Mouse (Mus musculus): ENCODE measurements at regions not wholly inside any gene's neighbourhood (a gene's known extent, or its start where the extent isn't known, plus 50 kb on each side); places are given as distances from the start of the nearest gene placed in this dataset.

DNA sequence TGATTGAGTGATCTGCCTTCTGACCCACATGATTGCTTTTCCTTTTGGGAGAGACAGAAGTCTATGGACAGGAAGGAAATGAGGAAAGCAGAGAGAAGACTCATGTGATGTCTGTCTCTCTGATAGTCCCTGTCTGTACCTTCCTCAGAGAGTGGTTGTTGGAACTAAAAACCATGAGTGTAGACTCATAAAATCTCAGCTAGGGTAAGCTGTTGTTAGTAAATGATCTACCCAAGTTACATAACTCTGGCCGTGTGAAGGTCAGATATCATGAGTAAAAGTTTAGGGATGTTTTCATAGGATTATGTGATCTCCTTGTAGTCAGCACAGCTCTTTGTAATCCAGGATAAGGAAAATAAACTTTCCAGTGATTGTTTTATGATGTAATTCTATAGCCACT is 183.0 kb upstream of the Slc30a5 start:
- no peak for DNase-seq

DNA sequence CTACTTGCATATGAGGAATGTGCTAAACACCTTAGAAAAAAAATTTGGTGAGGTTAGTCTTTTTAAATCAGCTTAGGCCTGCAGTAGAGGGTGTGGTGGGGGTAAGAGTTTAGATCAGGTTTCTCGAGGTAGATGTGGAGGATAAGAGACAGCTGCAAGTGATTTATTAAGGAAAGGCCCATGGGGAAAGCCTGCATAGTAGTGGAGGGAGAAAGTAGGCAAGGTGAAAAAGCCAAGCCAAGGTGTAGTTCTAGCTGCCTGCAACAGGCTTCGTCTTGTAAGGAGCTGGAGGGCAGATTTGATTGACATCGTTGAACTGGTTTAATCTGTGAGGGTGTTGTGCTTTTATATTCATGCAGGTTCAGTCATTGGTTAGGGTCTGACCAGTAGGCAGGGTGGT is 182.2 kb upstream of the Slc30a5 start:
- DNase-seq: no peak

DNA sequence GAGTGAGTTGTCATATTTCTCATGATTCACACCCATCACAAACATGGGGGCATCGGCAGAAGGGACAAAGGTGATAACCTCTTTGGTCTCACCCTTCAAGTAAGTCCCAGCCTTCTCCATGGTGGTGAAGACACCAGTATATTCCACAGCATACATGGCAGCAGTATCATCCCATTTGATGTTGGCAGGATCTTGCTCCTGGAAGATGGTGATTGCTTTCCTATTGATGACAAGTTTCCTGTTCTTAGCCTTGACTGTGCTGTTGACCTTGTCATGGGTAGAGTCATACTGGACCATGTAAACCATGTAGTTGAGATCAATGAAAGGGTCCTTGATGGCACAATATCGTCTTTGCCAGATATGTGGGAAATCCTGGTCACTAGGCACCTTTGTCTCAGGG is 180.4 kb upstream of the Slc30a5 start:
- no peak for DNase-seq

DNA sequence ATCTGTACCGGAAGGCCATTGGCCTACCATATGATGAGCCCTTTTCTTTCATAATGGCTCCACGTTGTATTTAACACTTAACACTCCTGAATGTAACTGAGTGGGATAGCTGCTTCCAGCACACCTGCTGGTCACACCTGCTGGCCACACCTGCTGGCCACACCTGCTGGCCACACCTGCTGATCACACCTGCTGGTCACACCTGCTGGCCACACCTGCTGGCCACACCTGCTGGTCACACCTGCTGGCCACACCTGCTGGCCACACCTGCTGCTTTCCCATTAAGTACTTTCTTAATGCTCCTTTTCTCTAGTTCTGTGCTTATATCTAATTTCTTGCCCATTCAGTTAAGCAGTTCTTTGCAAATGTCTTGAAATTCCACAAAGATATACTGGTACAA is 157.4 kb upstream of the Slc30a5 start:
- DNase-seq: no peak

DNA sequence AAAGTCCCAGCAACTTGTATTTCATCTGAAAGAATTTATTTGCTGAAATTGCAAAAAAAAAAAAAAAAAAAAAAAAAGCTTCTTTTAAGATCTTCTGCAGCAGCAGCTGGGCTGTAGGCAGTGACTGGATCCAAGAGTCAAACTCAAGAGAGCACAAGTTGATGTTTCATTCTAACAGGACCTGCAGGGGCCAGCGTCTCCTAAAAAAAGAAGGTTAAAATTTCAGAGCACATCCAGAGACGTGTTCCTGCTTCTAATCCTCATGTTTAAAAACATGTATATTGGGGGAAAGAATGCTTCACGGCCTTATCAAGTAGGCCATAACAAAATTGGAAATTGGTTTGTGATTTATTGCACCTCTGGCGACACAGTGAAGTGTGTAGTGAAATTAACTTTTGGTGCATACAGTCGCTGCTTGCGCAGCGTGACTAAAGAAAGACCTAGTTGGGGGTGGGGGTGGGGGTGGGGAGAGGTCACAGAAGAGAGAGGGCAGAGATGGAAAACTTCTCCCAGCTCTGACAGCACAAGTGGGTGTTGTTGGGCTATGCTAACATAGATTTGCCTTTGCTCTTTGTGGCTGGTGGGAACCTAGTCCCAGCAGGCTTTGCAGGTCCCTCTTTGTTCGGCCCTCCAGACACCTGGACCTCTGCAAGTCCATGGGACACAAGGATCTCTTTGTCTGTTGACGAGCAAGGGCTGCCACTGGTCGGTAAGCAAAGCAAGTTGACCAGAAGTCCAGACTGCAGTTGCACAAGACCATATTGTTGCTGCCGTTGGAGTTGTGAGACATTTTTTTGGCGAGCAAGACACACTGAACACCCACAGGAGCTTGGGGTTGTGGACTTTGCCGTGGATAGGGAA is 155.7 kb upstream of the Slc30a5 start:
- DNase-seq: no peak

DNA sequence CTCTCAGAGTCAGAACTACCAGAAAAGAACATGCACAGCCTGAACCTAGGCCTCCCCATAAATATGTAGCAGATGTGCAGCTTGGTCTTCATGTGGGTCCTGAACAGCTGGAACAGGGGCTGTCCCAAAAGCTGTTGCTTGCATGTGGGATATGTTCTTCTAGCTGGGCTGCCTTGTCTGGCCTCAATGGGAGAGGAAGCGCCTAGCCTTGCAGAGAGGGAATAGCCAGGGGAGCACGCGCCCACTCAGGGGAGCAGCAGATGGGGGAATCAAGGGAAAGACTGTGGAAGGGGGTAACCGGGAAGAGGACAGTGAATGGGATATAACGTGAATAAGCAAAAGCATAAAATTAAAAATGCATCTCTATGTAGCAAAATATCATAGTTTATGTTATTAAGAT is 154.9 kb upstream of the Slc30a5 start:
- DNase-seq: no peak

DNA sequence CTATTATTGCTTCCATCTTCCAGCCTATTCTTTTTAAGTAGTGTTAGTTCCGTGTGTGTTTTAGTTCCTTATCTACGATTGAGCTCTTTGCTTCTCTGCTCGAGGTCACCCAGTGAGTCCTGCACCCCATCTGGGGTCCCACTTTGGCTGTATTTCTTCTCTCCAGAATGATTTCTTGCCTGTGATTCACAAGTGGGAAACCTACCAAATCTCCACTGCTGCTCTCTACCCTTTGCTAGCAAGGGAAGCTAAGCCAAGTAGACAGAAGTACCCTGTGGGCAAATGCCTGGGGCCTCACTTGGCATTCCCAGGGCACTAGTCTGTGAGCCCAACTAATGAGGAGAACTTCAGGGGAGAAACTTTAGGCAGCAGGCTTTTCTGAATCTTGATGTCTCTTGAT is 142.5 kb upstream of the Slc30a5 start:
- DNase-seq: no peak

DNA sequence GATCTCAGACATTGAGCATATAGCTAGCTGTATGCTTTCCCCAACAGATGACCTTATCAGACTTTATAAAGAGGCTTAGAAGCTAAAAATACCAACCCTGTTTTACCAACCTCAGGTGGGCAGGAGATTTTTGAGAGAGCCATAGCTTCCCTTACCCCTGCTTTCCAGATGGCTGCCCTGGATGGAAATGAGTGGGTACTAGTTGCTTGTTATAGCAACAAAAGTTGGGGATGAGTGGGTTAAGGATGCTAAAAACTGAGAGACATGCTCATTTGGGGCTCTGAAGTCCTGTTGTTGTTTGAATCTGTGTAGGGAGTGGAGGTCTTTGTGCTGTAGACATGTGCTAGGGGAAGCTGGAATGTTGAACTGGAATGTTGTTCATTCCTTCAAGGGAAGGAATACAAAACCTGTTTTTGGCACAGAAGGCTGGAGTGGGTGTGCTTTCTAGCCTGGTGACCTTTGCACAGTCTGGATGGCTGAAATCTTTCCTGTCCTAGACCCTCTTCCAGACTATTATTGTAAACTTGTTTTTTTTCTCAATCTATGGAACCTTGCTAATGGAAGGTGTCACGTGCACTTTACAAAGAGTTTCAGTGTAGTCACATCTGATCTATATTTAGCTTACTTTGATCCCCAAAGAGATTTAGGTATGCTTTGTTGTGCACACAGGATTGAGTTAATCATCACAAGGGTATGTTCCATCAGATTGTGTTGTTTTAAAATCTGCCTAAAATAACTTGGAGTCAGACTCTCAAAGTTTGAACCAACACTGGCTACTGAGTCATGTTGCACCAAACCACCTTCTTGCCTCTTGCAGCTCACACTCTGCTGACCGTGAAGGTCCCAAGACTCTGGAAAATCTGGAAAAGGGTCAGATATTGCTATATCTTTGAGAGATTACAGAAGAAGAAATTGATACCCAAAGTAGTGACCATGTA is 138.1 kb upstream of the Slc30a5 start:
- no peak for DNase-seq

DNA sequence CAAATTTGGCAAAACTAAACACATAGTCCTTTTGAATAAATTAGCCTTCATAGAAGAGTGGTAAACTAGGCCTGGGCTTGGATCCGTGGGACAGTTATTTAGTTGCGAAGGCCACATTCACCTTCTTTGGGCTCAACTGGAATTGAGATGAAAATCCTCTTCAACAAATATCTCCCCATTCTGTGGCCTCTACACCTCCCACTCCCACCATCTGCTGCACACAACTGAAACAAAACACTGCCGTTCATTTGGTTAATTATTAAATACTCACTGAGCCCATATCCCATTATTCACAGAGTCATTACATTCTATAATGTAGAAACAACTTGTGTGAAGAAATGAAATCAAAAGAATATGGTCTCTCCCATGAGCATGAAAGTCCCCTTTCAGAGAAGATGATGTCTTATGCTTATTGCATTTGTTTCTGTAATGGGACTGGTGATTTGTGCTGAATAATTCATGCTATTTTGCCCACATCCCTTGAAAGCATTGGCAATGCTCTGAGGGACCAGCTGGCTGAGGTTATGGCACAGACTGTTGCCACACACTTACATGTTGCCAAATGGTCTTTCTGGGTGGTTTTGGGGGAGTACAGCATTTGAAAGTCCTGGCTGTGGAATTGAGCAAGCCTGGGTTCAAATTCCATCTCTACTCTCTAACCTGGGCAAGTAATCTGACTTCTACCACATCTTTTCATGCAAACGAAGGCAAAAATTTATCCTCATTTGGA is 129.7 kb upstream of the Slc30a5 start:
- no peak for DNase-seq

DNA sequence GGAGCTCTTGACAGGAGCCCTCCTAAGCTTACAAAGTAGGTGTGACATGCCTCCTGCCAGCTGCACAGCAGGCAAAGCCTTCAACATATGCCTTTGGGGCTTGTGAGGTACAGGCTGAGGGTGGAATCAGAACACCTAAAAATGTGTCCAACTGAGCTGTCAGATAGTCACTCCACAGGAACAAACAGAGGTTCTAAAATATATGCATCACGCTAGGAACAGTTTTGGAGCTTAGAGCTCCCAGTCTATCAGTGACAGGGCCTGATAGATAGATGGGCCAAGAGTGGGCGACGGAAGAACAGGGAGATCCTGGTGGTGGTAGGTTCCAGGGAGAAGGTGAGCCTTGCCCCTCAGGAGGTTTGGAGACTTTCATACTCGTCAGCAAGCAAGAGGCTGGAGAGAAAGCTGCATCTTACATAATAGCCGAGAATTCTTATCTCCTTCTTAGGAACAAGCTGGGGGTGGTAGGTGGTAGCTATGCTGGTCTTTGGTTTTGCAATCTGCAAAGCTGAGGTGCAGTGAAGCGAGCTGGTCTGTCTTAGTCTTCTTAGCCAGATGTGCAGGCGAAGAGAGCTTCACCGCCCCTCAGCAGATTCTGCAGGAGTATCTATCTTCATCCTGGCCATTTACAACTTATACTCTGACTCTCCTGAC is 121.5 kb upstream of the Slc30a5 start:
- no peak for DNase-seq

DNA sequence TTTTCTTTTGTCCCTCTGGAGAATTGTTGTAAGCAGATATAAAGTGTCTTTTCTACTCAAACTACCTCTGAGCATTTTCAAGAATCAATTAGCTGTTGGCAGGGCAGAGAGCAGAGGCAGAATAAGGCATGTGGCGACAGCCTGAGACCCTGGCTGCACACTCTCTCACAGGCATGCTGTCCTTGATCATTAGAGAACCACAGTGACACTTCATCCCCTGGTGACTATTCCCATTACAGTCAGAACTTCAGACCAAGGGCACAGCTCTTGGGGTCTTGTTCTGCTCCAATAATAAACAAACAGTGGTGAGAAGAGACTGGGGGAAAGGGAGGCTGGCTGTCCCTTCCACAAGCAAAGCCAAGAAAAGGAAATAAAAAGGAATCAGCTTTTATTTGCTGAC is 120.9 kb upstream of the Slc30a5 start:
- DNase-seq: no peak

DNA sequence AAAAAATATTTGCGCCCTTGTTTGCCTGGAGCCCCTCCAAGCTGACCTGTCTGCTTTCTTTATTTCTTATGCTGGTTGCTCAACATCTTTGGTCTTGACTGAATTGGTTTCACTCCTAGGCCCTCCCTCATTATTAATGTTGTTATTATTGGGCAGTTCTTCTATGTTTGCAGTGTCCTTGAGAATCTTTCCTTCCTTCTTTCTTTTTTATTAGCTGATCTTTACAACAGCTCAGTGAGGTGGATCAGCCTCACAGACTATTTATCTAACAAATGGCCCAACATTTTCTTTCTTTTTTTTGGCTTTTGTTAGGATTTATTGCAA is 117.9 kb upstream of the Slc30a5 start:
- no peak for DNase-seq

DNA sequence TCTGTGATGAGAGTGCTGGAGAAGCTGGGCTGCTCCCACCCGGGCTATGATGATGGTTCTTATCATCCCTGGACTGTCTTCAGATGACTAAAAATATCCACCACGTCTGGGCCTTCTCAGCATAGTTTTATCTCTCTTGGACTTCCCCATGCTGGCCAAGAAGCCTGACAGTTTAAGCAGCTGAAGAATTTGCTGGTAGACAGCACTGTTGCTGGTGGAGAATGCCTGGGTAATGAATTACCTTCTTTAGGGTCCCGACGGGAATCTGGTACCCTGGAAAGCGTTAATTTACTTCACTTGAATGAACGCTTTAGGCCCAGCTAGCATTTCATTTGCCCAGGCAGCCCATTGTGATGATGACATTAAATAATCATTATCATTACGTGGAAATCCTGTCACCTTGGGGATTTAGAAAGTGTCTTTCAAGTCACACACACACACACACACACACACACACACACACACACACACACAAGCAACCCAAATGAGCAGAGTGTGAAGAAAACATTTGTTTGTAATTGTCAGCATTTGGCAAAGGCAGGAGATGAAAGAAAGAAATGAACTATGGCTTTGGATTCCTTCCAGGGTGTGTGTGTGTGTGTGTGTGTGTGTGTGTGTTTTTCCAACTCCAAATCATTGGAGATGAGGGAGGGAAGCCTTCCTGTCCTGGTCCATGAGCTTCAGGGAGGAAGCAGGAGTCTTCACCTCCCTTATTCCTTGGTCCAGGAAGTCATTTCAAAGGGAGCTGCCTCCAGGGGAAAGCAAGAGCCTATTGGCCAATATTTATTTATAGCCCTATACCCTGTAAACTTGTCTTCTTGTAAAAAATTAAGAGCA is 117.3 kb upstream of the Slc30a5 start:
- DNase-seq: no peak

DNA sequence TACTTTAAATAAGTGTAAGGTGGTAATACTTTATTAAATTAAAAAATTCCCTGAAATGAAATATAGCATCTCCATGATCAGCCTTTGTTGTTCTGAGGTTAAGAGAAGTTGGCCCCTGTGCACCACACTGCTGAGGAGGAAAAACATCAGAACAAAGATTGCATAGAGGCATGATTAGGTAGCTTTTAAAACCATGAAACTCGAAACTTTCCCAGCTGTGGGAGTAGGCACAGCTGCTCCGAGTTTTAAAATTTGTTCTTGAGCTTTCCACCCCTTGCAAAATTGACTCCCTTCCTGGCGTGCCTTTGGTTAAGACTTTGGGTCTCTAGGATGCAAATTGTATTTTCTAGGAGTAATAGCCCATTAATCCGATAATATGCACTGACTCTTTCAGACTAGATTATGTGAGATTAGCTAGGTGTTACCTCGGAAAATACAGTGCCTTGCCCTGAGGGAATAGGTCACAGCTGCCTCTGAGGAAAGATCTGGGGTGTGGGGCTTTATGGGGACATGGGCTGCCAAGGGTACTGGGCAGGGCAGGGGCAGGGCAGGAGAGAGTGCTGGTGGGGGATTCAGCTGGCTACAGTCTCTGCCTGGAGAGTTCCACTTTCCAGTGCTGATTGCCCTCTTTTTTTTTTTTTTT is 110.1 kb upstream of the Slc30a5 start:
- no peak for DNase-seq

DNA sequence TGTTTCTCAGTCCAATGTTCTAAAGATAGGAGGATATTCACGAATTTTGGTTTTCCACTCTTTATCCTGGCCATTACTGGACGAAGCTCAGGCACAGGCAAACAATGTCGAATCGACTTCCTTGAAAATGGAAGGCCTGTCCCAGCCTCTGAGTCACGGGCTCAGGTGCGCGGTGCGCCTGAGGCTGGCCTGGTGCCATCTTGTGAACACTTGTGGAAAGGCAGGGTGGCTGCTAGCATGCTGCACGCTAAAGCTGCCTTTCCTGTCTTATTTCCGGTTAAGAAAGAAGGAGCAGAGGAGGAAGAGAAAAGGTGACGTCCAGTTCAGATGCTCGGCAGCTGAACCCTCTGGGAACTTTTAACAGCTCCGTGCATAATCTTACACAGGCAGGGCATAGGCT is 107.6 kb upstream of the Slc30a5 start:
- DNase-seq: no peak

DNA sequence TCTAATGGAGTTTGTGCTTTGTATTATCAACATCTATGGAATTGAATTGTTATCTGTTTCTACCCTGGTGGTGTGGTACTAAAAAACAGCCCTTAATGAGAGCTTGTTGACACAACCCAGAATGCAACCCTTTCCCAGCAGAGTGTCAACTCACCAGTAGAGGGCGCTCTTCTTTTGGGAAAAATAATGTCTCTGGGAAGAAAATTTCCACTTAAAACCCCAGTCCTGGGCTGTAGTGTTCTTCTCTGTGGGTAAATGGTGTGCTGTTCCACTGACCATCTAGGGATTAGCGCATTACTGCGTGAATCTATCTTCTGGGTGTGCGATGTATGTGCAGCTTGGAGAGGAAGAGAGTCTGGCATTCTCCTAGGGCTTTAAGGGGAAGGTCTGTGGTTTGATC is 106.5 kb upstream of the Slc30a5 start:
- DNase-seq: peak; percentile 22

DNA sequence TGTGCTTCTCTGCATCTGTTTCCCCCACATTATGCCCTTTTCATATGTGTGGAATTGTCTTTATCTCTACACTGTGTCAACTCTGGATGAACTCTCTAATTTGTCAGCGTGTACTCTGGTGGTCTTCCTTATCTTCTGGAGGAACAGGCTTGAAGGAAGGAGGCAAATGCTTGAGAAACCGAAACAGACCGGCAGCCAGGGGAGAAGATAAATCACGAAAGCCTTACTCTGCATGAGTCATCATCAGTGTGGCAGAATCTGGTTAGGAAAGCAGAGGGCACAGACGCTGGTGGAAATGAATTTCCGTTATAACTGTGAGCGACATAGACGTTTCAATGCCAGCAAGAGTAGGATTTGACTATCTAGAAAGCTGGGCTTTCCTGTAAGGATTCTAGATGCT is 100.0 kb upstream of the Slc30a5 start:
- no peak for DNase-seq

DNA sequence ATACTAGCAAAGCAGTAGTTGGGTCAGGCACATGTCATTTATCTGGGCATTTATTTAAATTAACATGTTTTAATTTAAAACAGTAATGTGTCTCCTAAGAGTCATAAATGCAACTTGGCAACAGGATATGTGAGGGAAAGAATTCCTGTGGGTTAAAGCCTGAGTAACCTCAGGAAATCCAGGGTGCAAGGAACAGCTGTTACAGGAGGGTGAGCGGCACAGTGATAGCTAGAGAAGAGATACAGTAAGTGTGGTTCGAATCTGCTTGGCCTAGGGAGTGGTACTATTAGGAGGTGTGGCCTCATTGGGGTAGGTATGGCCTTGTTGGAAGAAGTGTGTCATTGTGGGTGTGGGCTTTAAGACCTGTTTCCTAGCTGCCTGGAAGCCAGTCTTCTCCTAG is 66.3 kb upstream of the Slc30a5 start:
- DNase-seq: no peak

DNA sequence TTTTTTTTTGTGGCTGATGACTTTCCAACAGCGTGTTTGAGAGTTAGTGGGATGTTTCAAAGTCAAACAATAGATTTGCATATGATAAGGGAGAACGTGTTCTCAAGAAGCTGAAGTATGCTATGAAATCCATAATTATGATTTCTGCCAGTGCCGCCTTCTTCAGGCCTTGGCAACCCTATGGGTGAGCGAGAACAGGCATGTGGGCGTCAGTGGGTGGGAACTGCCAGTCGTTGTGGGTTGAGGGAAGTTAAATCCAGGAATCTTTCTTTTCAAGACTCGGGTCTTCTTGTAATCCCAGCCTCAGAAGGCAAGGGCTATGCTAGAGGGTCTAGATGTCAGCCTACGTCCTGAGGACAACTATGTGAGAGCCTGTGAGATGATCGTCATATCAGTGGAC is 60.6 kb upstream of the Slc30a5 start:
- no peak for DNase-seq

DNA sequence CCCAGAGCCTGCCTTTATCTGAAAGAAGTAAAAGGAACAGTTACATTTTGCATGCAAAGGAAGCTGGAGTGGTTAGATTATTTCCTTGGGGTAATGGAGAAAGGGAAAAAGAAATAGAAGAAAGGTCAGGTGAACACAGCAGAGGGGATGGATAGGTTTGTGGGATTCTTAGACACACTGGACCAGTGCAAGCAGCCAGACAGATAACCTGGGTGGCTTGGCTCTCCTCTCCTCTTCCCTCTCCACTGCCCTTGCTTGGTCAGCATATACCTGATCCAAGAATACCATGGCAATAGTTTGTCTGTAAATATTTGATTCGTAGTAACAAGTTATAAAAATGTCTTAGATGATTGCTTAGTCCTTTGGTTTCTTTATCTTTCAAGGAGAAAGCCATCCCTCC is 59.9 kb upstream of the Slc30a5 start:
- no peak for DNase-seq

DNA sequence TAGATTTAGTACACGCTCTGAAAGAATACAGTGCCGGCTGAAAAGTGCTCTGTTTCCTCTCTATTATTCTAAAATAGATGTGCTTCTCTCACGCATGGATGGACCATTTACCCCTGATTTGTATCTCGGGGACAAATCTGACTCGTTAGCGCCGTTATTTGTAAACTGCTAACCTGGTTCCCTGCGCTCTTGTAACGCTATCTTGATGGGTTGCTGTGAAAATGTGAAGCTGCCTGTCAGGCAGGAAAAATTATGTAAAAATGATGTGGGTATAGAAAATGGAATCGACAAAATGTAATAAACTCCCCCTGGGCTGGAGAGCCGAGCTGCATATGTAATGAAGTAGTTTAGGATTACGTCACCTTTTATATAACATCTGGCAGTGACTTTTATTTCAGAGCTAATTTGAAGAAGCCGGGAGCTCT is 59.4 kb upstream of the Slc30a5 start:
- no peak for DNase-seq
